Mouse (Mus musculus): ENCODE results near the gene Phactr3.

DNA sequence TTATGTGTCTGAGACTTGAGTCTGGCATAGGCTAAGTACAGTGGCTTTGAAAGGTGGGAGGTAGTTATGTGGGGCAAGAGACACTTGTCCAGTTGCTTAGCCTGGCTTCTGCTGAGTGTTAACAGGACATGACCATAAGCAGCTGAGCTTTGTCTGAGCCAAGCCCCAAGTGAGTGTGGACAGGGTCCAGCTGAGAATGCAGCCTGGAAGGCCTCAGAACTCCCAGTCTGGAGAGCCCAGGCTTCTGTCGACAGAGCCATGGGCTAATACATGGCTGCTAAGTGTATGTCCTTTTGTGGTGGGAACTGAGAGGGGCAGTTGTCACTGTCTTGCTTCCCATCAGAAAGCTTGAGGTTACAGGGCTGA, 37.1 kb downstream of the Phactr3 start:
- TF ChIP-seq CTCF (IDR thresholded peaks at IDR 0.05; ENCODE audit: insufficient read depth, low read length) (no peak), POLR2A (IDR thresholded peaks at IDR 0.05; ENCODE audit: borderline replicate concordance, extremely low read depth, low read depth, low read length) (no peak)

Data from lung, adult 2 months (tissue).